Mouse (Mus musculus): ENCODE measurements at regions not wholly inside any gene's neighbourhood (a gene's known extent, or its start where the extent isn't known, plus 50 kb on each side); places are given as distances from the start of the nearest gene placed in this dataset.

DNA sequence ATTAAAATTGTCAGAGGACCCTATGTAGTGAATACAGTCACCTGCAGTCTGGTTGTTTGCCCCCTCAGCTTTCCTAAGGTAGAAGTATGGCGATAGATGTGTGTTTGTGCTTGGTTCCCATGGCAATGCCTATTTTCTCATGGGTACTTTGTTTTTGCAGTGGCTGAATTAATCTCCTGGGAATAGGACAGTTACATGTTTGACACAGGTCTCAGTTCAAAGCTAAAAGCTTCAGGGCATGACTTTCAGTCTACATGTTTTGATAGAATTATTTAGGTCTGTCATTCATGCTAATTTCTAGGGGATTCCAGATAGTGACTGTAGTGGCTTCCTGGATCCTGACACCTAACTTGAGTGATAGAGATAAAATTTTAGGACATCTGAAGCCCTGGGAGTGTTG lies 191.6 kb upstream of the Kbtbd8 start:
- TF ChIP-seq MYOG (IDR thresholded peaks at IDR 0.05; ENCODE audit: control insufficient read depth, extremely low read depth, insufficient read length) (no peak), CTCF (IDR thresholded peaks at IDR 0.05; ENCODE audit: control insufficient read depth, insufficient read depth, insufficient read length) (no peak), CEBPB (IDR thresholded peaks at IDR 0.05; ENCODE audit: low read depth) (no peak)
